Mouse (Mus musculus) lung, postnatal 36 days (tissue): ENCODE data around the gene AI413582.

Experiments used
- DNase-seq: peaks from one replicate; pipeline ENCODE4 v3.0.0; 2022; ENCODE audit warnings: mixed read lengths

AI413582 gene

GRCm38 (mm10) chr17:27513916-27514762 is 51.4 kb downstream of the AI413582 start:
- no peak for DNase-seq
